Mouse (Mus musculus) liver, embryonic 14.5 days (tissue): ENCODE data around the gene Pou5f1. TPM values are rescaled to one million over a fixed set of nuclear protein-coding genes. Genes with fewer than 3 reads are reported as not detected.

Experiments
- ATAC-seq: fragments of 200-750 bp; cut with Nextera tagmentation; 2 replicates; pipeline ENCODE4 v1.8.0; 2017; ENCODE audit warnings: moderate number of reproducible peaks, mild to moderate bottlenecking, moderate library complexity; ENCODE audit not compliant: insufficient read depth
- DNase-seq, 3 experiments: peaks; one replicate each; pipeline ENCODE4 v3.0.0-alpha.2; 2012 to 2013; ENCODE audit warnings: low read depth in 3 of 3, low spot score in 3 of 3
- H3K27ac ChIP-seq: fragments of 300-500 bp; sonication (generic); 2 replicates; pipeline ENCODE4 v1.5.1; 2014; ENCODE audit warnings: moderate library complexity, mild to moderate bottlenecking, control low read depth, inconsistent platforms
- H3K27me3 ChIP-seq: fragments of 300-500 bp; sonication (generic); 2 replicates; pipeline ENCODE4 v1.6.1; 2014; ENCODE audit warnings: mild to moderate bottlenecking, low read length, moderate library complexity; ENCODE audit not compliant: control insufficient read depth, insufficient read depth
- H3K36me3 ChIP-seq: fragments of 300-500 bp; sonication (generic); replicated peaks from 2 replicates; pipeline ENCODE4 v1.6.1; 2014; ENCODE audit warnings: low read depth; ENCODE audit not compliant: control insufficient read depth, insufficient read depth
- H3K4me1 ChIP-seq, 2 experiments: fragments of 200-500 bp in 1 of 2; fragments of 300-500 bp in 1 of 2; sonication (generic) in 1 of 2; replicated peaks; 2 replicates each; pipeline ENCODE4 v1.6.1; 2012 to 2014; ENCODE audit warnings: antibody characterized with exemption in 1 of 2, inconsistent platforms in 1 of 2, low read length in 1 of 2; ENCODE audit not compliant: control insufficient read depth in 2 of 2, insufficient read depth in 2 of 2
- H3K4me2 ChIP-seq: fragments of 300-500 bp; sonication (generic); 2 replicates; pipeline ENCODE4 v1.6.1; 2014; ENCODE audit warnings: low read depth, mild to moderate bottlenecking, control low read depth, moderate library complexity
- H3K4me3 ChIP-seq, 2 experiments: fragments of 200-500 bp in 1 of 2; fragments of 300-500 bp in 1 of 2; sonication (generic) in 1 of 2; 2 replicates each; pipeline ENCODE4 v1.5.1; 2012 to 2014; ENCODE audit warnings: low read depth in 2 of 2, low read length in 2 of 2, mild to moderate bottlenecking in 2 of 2, control low read depth in 1 of 2, inconsistent platforms in 1 of 2, moderate library complexity in 1 of 2; ENCODE audit not compliant: insufficient read depth in 1 of 2
- H3K9ac ChIP-seq: fragments of 300-500 bp; sonication (generic); replicated peaks from 2 replicates; pipeline ENCODE4 v1.6.1; 2014; ENCODE audit warnings: mild to moderate bottlenecking, control low read depth, moderate library complexity
- H3K9me3 ChIP-seq: fragments of 300-500 bp; sonication (generic); 2 replicates; pipeline ENCODE4 v1.6.1; 2016; ENCODE audit warnings: low read length, mixed read lengths; ENCODE audit not compliant: control insufficient read depth
- CTCF ChIP-seq: IDR thresholded peaks from 2 replicates; pipeline ENCODE4 v1.5.1; 2016; ENCODE audit warnings: antibody characterized with exemption, low read depth, control low read depth
- EP300 ChIP-seq: IDR thresholded peaks from 2 replicates; pipeline ENCODE4 v1.6.1; 2016; ENCODE audit warnings: antibody characterized with exemption, low read depth
- WGBS: fragments of 180-500 bp; shearing (Covaris S2); extraction: QIAGEN DNeasy Blood & Tissue Kit; methylation state at CpG from one replicate; pipeline ENCODE4 v1.1.7; 2014; ENCODE audit not compliant: insufficient replicate concordance; 5-methylcytosine and 5-hydroxymethylcytosine counted together
- polyA plus RNA-seq, 2 experiments: library from polyadenylated mRNA; depleted of rRNA in 1 of 2; stranded (reverse) in 1 of 2; unstranded in 1 of 2; fragments of >200 nt; fragmentation: Nextera tagmentation in 1 of 2; extraction: Ambion mirVana in 1 of 2; gene quantifications; 2 replicates each; pipeline versions ENCODE4 v1.2.1 to v1.2.3; 2012 to 2014

Pou5f1 gene
- polyA plus RNA-seq, 2 experiments = not detected

DNA sequence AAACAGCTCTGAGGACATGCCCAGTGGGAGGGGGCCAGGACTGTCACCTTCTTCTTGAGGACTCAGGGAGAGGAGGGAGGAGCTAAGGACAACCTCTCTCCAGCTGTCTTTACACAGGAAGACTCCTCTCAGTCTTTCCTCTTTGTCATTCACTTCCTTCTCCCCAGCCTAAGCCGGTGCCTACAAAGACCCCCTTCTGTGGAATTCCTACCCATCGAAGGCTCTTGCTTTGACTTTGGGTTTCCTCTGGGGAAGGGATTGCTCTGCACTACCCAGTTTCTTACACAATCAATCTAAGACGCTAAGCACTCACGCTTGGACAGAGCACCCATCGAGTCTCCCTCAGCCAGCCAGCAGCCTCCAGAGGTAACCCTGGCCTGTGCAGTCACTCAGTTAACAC is 42.8 kb downstream of the Pou5f1 start:
- no peak for ATAC-seq
- 13% methylated on average over 5 of the region's 5 CpGs for WGBS
- no peaks in the 10 kb centered on the region for H3K36me3 ChIP-seq

DNA sequence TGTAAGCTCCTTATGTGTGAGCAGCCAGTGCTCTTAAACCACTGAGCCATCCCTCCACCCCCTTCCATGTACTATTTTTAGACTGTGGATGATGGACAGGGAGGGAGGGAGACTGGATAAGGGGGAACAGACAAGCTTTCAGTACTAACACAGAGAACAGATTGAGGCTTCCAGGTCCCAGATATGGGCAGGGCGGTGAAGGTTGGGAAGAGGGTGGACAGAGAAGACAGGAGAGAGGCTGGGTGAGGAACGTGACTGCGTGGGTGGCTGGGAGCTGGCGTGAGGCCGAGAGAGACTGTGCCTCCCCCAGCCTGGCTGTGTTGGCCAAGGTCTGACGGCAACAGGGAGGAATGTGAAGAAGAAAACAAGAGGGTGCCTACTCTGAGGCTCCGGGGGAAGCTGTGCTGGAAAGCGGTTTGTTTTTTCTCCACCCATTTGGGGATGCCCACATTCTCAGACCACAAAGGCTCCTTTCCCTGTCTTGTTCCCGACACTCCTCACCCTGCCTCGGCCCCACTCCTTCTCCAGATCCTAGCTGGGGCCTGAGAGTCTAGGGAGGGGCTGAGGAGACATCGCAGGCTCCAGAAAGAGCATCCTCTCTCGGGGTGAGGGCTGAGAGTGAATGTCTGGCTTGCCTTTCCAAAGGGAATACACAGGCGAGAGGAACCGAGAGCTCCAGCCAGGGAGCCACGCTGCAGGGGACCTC is 43.8 kb downstream of the Pou5f1 start:
- H3K4me1 ChIP-seq = no peaks in the 10 kb centered on the region
- no peak for ATAC-seq
- WGBS = 49% methylated on average over 15 of the region's 15 CpGs
- no peaks in the 10 kb centered on the region for H3K27me3 ChIP-seq
- H3K4me3 ChIP-seq = no peak overlapping the region
- no peak overlapping the region for H3K27ac ChIP-seq
- H3K36me3 ChIP-seq = no peaks in the 10 kb centered on the region
- DNase-seq = no peak
- no peak overlapping the region for H3K4me2 ChIP-seq
- no peak overlapping the region for H3K9ac ChIP-seq
- H3K9me3 ChIP-seq = no peaks in the 10 kb centered on the region
- TF ChIP-seq EP300 (no peak), CTCF (no peak)

More for the DNA sequence above, 42.8 kb downstream of the Pou5f1 start:
- H3K9me3 ChIP-seq = no peaks in the 10 kb centered on the region
- no peaks in the 10 kb centered on the region for H3K27me3 ChIP-seq
- no peak for DNase-seq
- no peaks in the 10 kb centered on the region for H3K4me1 ChIP-seq
- H3K9ac ChIP-seq = no peak overlapping the region
- H3K4me3 ChIP-seq = no peak overlapping the region
- TF ChIP-seq EP300 (no peak), CTCF (no peak)
- no peak overlapping the region for H3K27ac ChIP-seq
- H3K4me2 ChIP-seq = no peak overlapping the region

DNA sequence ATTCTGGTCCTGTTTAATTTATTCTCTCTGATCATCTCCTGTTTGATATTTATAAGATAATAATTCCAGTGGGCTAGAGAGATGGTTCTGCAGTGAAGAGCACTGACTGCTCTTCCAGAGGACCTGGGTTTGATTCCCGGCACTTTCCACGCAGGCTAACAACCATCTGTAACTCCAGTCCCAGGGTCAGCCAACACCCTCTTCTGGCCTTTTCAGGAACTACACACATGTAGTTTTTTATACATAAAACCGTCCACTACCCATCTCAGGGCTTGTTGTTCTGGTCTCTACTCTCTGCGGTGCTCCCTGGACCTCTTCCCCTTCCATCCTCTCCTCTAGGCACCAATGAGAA is 44.3 kb downstream of the Pou5f1 start:
- ATAC-seq = no peak
- Histone ChIP-seq H3K4me2 (no peak overlapping the region), H3K27ac (no peak overlapping the region)

DNA sequence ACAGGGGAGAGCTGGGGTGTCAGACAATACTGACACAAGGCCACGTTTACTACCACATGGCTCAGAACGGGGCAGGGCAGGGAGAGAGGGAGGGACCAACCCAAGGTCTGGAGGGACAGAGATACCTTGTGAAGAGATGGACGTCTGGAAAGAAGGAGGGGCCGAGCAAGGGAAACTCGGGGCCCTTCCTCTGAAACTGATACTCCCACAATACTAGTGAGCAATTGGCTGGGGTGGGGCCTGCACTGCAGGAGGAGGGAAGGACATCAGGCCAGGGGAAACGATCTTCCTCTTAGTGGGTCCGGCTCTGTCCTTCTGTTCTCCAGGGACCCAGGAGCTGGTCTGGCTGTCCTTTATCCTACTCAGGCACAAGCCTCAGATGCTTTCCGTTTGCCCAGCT is 45.1 kb downstream of the Pou5f1 start:
- DNase-seq (no peak), ATAC-seq (no peak)
- no peaks in the 10 kb centered on the region for H3K27me3 ChIP-seq
- H3K9ac ChIP-seq = no peak overlapping the region
- no peaks in the 10 kb centered on the region for H3K9me3 ChIP-seq
- no peak overlapping the region for H3K27ac ChIP-seq
- H3K36me3 ChIP-seq = no peaks in the 10 kb centered on the region
- 44% methylated on average over 8 of the region's 8 CpGs for WGBS
- H3K4me1 ChIP-seq = no peaks in the 10 kb centered on the region
- TF ChIP-seq EP300 (no peak), CTCF (no peak)
- no peak overlapping the region for H3K4me3 ChIP-seq
- H3K4me2 ChIP-seq = no peak overlapping the region

More for the DNA sequence above, 44.3 kb downstream of the Pou5f1 start:
- WGBS = 73% methylated on average over 4 of the region's 4 CpGs
- Histone ChIP-seq H3K9ac (no peak overlapping the region), H3K36me3 (no peaks in the 10 kb centered on the region), H3K27me3 (no peaks in the 10 kb centered on the region), H3K4me1 (no peaks in the 10 kb centered on the region), H3K4me3 (no peak overlapping the region), H3K9me3 (no peaks in the 10 kb centered on the region)
- TF ChIP-seq CTCF = no peak
- no peak for TF ChIP-seq EP300
- DNase-seq = no peak

DNA sequence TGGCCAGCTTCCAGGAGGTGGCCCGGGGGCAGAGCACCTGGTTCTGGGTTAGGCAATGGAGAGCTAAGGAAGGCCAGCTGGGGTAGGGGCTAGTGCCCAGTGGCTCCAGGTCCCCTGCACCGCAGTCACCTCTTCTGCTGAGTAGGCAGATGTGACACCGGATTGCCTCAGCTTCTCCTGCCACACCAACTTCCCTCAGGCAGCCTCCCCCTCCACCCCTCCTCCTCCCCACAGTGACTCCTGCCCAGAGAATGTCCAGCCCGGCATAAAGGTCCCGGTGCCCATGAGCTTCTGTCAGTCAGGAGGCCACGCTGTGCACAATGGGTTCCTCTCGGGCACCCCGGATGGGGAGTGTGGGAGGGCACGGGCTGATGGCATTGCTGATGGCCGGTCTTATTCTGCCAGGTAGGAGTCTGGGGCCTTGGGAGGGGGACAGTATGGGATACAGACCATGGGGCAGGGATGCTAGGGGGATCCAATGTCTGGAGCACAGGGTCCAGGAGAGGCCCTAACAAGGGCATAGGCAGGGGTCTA is 46.1 kb downstream of the Pou5f1 start, which contains the start of gene Cdsn:
Gene Cdsn, plus strand, starts transcription at position 248 of the 534 bp plus-strand sequence.
- Histone ChIP-seq H3K36me3 (no peaks in the 10 kb centered on the region), H3K4me3 (no peak within 1 kb of the TSS), H3K4me2 (no peak within 1 kb of the TSS), H3K9me3 (no peaks in the 10 kb centered on the region), H3K27me3 (no peaks in the 10 kb centered on the region), H3K4me1 (no peaks in the 10 kb centered on the region), H3K27ac (no peak within 1 kb of the TSS), H3K9ac (no peak within 1 kb of the TSS)
- whole genome bisulfite sequencing = 63% methylated on average over 10 of the region's 10 CpGs
- ATAC-seq (no peak), DNase-seq (no peak)
- TF ChIP-seq CTCF = no peak
- TF ChIP-seq EP300 = no peak
